Mouse (Mus musculus) ES-E14 (cell line): ENCODE data around the gene Olfr955. TPM values are rescaled to one million over a fixed set of nuclear protein-coding genes. Genes with fewer than 3 reads are reported as not detected.

Experiments
- DNase-seq: peaks from one replicate; pipeline ENCODE4 v3.0.0-alpha.2; 2013; ENCODE audit warnings: low read depth, low spot score
- H3K27ac ChIP-seq: 2 replicates; pipeline ENCODE4 v1.5.1; 2012; ENCODE audit warnings: low read depth, mild to moderate bottlenecking, low read length, moderate library complexity, mixed read lengths; ENCODE audit not compliant: poor library complexity, insufficient read depth, severe bottlenecking
- H3K36me3 ChIP-seq: 2 replicates; pipeline ENCODE4 v1.6.1; 2012; ENCODE audit warnings: mild to moderate bottlenecking, low read length, moderate library complexity, mixed read lengths; ENCODE audit not compliant: control insufficient read depth, poor library complexity, insufficient read depth, severe bottlenecking
- H3K4me1 ChIP-seq, 2 experiments: fragments of 150-350 bp in 1 of 2; sonication (generic) in 1 of 2; 2 replicates each; pipeline ENCODE4 v1.6.1; 2012; ENCODE audit warnings: low read length in 2 of 2, mild to moderate bottlenecking in 1 of 2, mixed read lengths in 1 of 2; ENCODE audit not compliant: control insufficient read depth in 2 of 2, insufficient read depth in 2 of 2, poor library complexity in 1 of 2
- H3K4me3 ChIP-seq, 2 experiments: fragments of 150-350 bp in 1 of 2; sonication (generic) in 1 of 2; 2 replicates each; pipeline ENCODE4 v1.5.1; 2012; ENCODE audit warnings: low read length in 2 of 2, low read depth in 1 of 2, mild to moderate bottlenecking in 1 of 2, mixed read lengths in 1 of 2; ENCODE audit not compliant: insufficient read depth in 1 of 2, poor library complexity in 1 of 2, severe bottlenecking in 1 of 2
- H3K9ac ChIP-seq: 2 replicates; pipeline ENCODE4 v1.6.1; 2012; ENCODE audit warnings: low read depth, mild to moderate bottlenecking, low read length, mixed read lengths; ENCODE audit not compliant: poor library complexity, insufficient read depth, severe bottlenecking
- H3K9me3 ChIP-seq: fragments of 150-350 bp; sonication (generic); 2 replicates; pipeline ENCODE4 v1.6.1; 2012; ENCODE audit warnings: low read depth, mild to moderate bottlenecking, low read length; ENCODE audit not compliant: control insufficient read depth, insufficient read depth
- CHD2 ChIP-seq: IDR thresholded peaks from 2 replicates; pipeline ENCODE4 v1.6.1; 2014; ENCODE audit warnings: mild to moderate bottlenecking, low read depth, low read length, inconsistent platforms
- HCFC1 ChIP-seq: IDR thresholded peaks from 2 replicates; pipeline ENCODE4 v1.6.1; 2012; ENCODE audit warnings: low read length, inconsistent platforms, borderline replicate concordance; ENCODE audit not compliant: insufficient read depth
- MAFK ChIP-seq: IDR thresholded peaks from 2 replicates; pipeline ENCODE4 v1.6.1; 2014; ENCODE audit warnings: mild to moderate bottlenecking, low read depth, low read length, inconsistent platforms; ENCODE audit not compliant: insufficient read depth
- ZC3H11A ChIP-seq: IDR thresholded peaks from 2 replicates; pipeline ENCODE4 v1.6.1; 2012; ENCODE audit warnings: low read depth, mild to moderate bottlenecking, inconsistent platforms, low read length, borderline replicate concordance
- ZNF384 ChIP-seq: IDR thresholded peaks from 2 replicates; pipeline ENCODE4 v1.6.1; 2012; ENCODE audit warnings: low read depth, low read length, inconsistent platforms
- in situ Hi-C, 2 experiments: fragments of 600-800 bp; cut with MboI; formaldehyde crosslinking; loops; one replicate each; pipeline ENCODE4 v1.15.1; 2025; ENCODE audit warnings: low sequenced_read_pairs in 2 of 2, inconsistent platforms in 1 of 2; ENCODE audit not compliant: unreplicated experiment in 2 of 2
- total RNA-seq: library from RNA; depleted of rRNA; stranded (reverse); fragments of 300-350 nt; gene quantifications from 2 replicates; pipeline ENCODE4 v1.2.3, GENCODE M21; 2012; rRNA removed

Gene Olfr955
- not detected in 2 replicates for total RNA-seq

- TF ChIP-seq HCFC1 = no peak
- TF ChIP-seq ZNF384 = no peak
- no peak for TF ChIP-seq MAFK
- no peak for TF ChIP-seq CHD2
- in situ Hi-C loops = no loop called here
- DNase-seq = no peak
Observed at GRCm38 (mm10) chr9:39471844-39472243, at the start of gene Olfr955. Gene Olfr955, minus strand, starts transcription at chr9:39471944.

GRCm38 (mm10) chr9:39518595-39518994 is 46.9 kb upstream of the Olfr955 start:
- Histone ChIP-seq H3K4me1 (no peaks in the 10 kb centered on the region), H3K36me3 (no peaks in the 10 kb centered on the region), H3K27ac (no peak overlapping the region), H3K9ac (no peak overlapping the region), H3K4me3 (no peak overlapping the region), H3K9me3 (no peaks in the 10 kb centered on the region)
- no peak for DNase-seq
- in situ Hi-C loops = no loop called here
- TF ChIP-seq ZNF384 (no peak), ZC3H11A (no peak), CHD2 (no peak), HCFC1 (no peak), MAFK (no peak)

More at GRCm38 (mm10) chr9:39471844-39472243, at the start of gene Olfr955:
- Histone ChIP-seq H3K4me1 (no peaks in the 10 kb centered on the region), H3K9me3 (no peaks in the 10 kb centered on the region), H3K27ac (no peak within 1 kb of the TSS), H3K9ac (no peak within 1 kb of the TSS), H3K4me3 (no peak within 1 kb of the TSS), H3K36me3 (no peaks in the 10 kb centered on the region)

- in situ Hi-C loops = no loop called here
- no peak within 1 kb of the TSS for H3K9ac ChIP-seq
- H3K9me3 ChIP-seq = no peaks in the 10 kb centered on the region
- TF ChIP-seq ZNF384 (no peak), MAFK (no peak), CHD2 (no peak), ZC3H11A (no peak), HCFC1 (no peak)
- no peak within 1 kb of the TSS for H3K27ac ChIP-seq
- no peaks in the 10 kb centered on the region for H3K4me1 ChIP-seq
- no peak for DNase-seq
- H3K4me3 ChIP-seq = no peak within 1 kb of the TSS
- no peaks in the 10 kb centered on the region for H3K36me3 ChIP-seq
Observed at GRCm38 (mm10) chr9:39515531-39515930, 43.8 kb upstream of the Olfr955 start, which contains the start of gene Olfr957. Gene Olfr957, minus strand, starts transcription at chr9:39515809.

GRCm38 (mm10) chr9:39509412-39509811 is 37.7 kb upstream of the Olfr955 start:
- no peak for TF ChIP-seq ZC3H11A
- TF ChIP-seq ZNF384 = no peak
- H3K4me3 ChIP-seq = no peak overlapping the region
- no peak overlapping the region for H3K27ac ChIP-seq
- H3K4me1 ChIP-seq = no peaks in the 10 kb centered on the region
- in situ Hi-C loops = no loop called here
- H3K9me3 ChIP-seq = no peaks in the 10 kb centered on the region
- no peak overlapping the region for H3K9ac ChIP-seq
- no peaks in the 10 kb centered on the region for H3K36me3 ChIP-seq
- no peak for DNase-seq

DNA sequence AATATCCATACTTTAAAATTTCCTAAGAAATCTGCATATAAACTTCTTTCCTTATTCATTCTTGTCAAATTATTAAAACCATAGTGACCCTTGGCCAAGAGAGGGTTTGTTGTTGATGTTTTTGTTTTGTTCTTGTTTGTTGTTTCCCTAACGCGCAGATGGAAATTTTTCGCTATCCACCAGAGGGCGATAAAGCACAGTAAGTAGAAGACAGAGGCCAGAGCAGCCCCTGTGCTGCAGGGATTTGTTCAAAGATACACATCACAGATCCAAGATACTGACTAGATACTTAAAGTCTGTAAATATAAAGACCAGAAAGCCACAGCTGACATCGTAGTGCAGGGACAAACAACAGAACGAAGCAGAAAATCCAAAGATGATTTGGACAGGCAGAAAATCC is 37.3 kb upstream of the Olfr955 start:
- in situ Hi-C loops = no loop called here
- no peak overlapping the region for H3K4me3 ChIP-seq
- TF ChIP-seq ZC3H11A (peak; percentile 86), HCFC1 (no peak)

More for the DNA sequence above, 37.3 kb upstream of the Olfr955 start:
- Histone ChIP-seq H3K9ac (no peak overlapping the region), H3K4me1 (no peaks in the 10 kb centered on the region), H3K9me3 (no peaks in the 10 kb centered on the region), H3K36me3 (no peaks in the 10 kb centered on the region), H3K27ac (no peak overlapping the region)
- peak; percentile 56 for DNase-seq
